Mouse (Mus musculus): ENCODE results near the gene Fdx1. TPM values are rescaled to one million over a fixed set of nuclear protein-coding genes. Genes with fewer than 3 reads are reported as not detected.

The Fdx1 gene
- total and polyA plus RNA-seq, 2 experiments from 2014 or later: 18.9 to 47.6 TPM

- 83% methylated on average over 1 of the region's 1 CpGs for WGBS
- H3K27me3 ChIP-seq (ENCODE audit: insufficient read depth, low read length): no peaks in the 10 kb centered on the region
- no peak for TF ChIP-seq CTCF (IDR thresholded peaks at IDR 0.05; ENCODE audit: low read depth)
- no peak overlapping the region for H3K27ac ChIP-seq
- no peak overlapping the region for H3K4me2 ChIP-seq (ENCODE audit: low read depth, low read length)
- H3K36me3 ChIP-seq (ENCODE audit: insufficient read depth, low read length): no peaks in the 10 kb centered on the region
- no peak for ATAC-seq
- DNase-seq (ENCODE audit: low spot score): no peak
- no peak overlapping the region for H3K9ac ChIP-seq (replicated peaks; ENCODE audit: low read length)
- no peak overlapping the region for H3K4me3 ChIP-seq (ENCODE audit: low read length)
- no peaks in the 10 kb centered on the region for H3K9me3 ChIP-seq (ENCODE audit: low read length)
- no peaks in the 10 kb centered on the region for H3K4me1 ChIP-seq (ENCODE audit: insufficient read depth, low read length)
These were observed 17.8 kb upstream of the Fdx1 start for GRCm38 (mm10) chr9:51981131-51981530.

- H3K27ac ChIP-seq: no peak overlapping the region
- H3K4me1 ChIP-seq (ENCODE audit: insufficient read depth, low read length): no peaks in the 10 kb centered on the region
- H3K4me3 ChIP-seq (ENCODE audit: low read length): no peak overlapping the region
- H3K9me3 ChIP-seq (ENCODE audit: low read length): no peaks in the 10 kb centered on the region
- H3K27me3 ChIP-seq (ENCODE audit: insufficient read depth, low read length): no peaks in the 10 kb centered on the region
- ATAC-seq: no peak
- no peak for DNase-seq (ENCODE audit: low spot score)
- WGBS: 97% methylated on average over 6 of the region's 6 CpGs
- no peak overlapping the region for H3K9ac ChIP-seq (replicated peaks; ENCODE audit: low read length)
- no peak overlapping the region for H3K4me2 ChIP-seq (ENCODE audit: low read depth, low read length)
- TF ChIP-seq CTCF (IDR thresholded peaks at IDR 0.05; ENCODE audit: low read depth): no peak
- H3K36me3 ChIP-seq (ENCODE audit: insufficient read depth, low read length): no peaks in the 10 kb centered on the region
These were observed 15.9 kb upstream of the Fdx1 start for GRCm38 (mm10) chr9:51979301-51979700.

GRCm38 (mm10) chr9:51978545-51979259, 15.3 kb upstream of the Fdx1 start:
- Histone ChIP-seq H3K36me3 (ENCODE audit: insufficient read depth, low read length) (no peaks in the 10 kb centered on the region), H3K27ac (no peak overlapping the region), H3K9ac (replicated peaks; ENCODE audit: low read length) (no peak overlapping the region), H3K9me3 (ENCODE audit: low read length) (no peaks in the 10 kb centered on the region), H3K4me3 (ENCODE audit: low read length) (no peak overlapping the region), H3K4me1 (ENCODE audit: insufficient read depth, low read length) (no peaks in the 10 kb centered on the region), H3K4me2 (ENCODE audit: low read depth, low read length) (no peak overlapping the region), H3K27me3 (ENCODE audit: insufficient read depth, low read length) (no peaks in the 10 kb centered on the region)
- ATAC-seq (no peak), DNase-seq (ENCODE audit: low spot score) (no peak)
- TF ChIP-seq CTCF (IDR thresholded peaks at IDR 0.05; ENCODE audit: low read depth): no peak
- WGBS: 83% methylated on average over 6 of the region's 6 CpGs

GRCm38 (mm10) chr9:51977439-51978000, 14.2 kb upstream of the Fdx1 start:
- peak; percentile 84 for TF ChIP-seq CTCF (IDR thresholded peaks at IDR 0.05; ENCODE audit: low read depth)
- H3K9me3 ChIP-seq (ENCODE audit: low read length): no peaks in the 10 kb centered on the region
- WGBS: 42% methylated on average over 5 of the region's 5 CpGs

GRCm38 (mm10) chr9:51974871-51975270, 11.5 kb upstream of the Fdx1 start:
- WGBS: 81% methylated on average over 4 of the region's 4 CpGs

More at GRCm38 (mm10) chr9:51977439-51978000, 14.2 kb upstream of the Fdx1 start:
- Histone ChIP-seq H3K27ac (no peak overlapping the region), H3K9ac (replicated peaks; ENCODE audit: low read length) (no peak overlapping the region), H3K4me2 (ENCODE audit: low read depth, low read length) (no peak overlapping the region), H3K4me1 (ENCODE audit: insufficient read depth, low read length) (no peaks in the 10 kb centered on the region), H3K36me3 (ENCODE audit: insufficient read depth, low read length) (no peaks in the 10 kb centered on the region), H3K4me3 (ENCODE audit: low read length) (no peak overlapping the region), H3K27me3 (ENCODE audit: insufficient read depth, low read length) (no peaks in the 10 kb centered on the region)
- DNase-seq (ENCODE audit: low spot score) (peak; percentile 81), ATAC-seq (peak; percentile 89)

GRCm38 (mm10) chr9:51973846-51974245, 10.5 kb upstream of the Fdx1 start:
- H3K4me2 ChIP-seq (ENCODE audit: low read depth, low read length): no peak overlapping the region
- ATAC-seq (no peak), DNase-seq (ENCODE audit: low spot score) (no peak)
- H3K36me3 ChIP-seq (ENCODE audit: insufficient read depth, low read length): no peaks in the 10 kb centered on the region
- H3K4me1 ChIP-seq (ENCODE audit: insufficient read depth, low read length): no peaks in the 10 kb centered on the region
- H3K27me3 ChIP-seq (ENCODE audit: insufficient read depth, low read length): no peaks in the 10 kb centered on the region
- H3K9ac ChIP-seq (replicated peaks; ENCODE audit: low read length): no peak overlapping the region
- 74% methylated on average over 3 of the region's 3 CpGs for WGBS
- no peak for TF ChIP-seq CTCF (IDR thresholded peaks at IDR 0.05; ENCODE audit: low read depth)
- H3K9me3 ChIP-seq (ENCODE audit: low read length): no peaks in the 10 kb centered on the region
- H3K27ac ChIP-seq: no peak overlapping the region
- no peak overlapping the region for H3K4me3 ChIP-seq (ENCODE audit: low read length)

More at GRCm38 (mm10) chr9:51974871-51975270, 11.5 kb upstream of the Fdx1 start:
- H3K4me2 ChIP-seq (ENCODE audit: low read depth, low read length): no peak overlapping the region
- no peaks in the 10 kb centered on the region for H3K27me3 ChIP-seq (ENCODE audit: insufficient read depth, low read length)
- no peak overlapping the region for H3K9ac ChIP-seq (replicated peaks; ENCODE audit: low read length)
- H3K4me1 ChIP-seq (ENCODE audit: insufficient read depth, low read length): no peaks in the 10 kb centered on the region
- TF ChIP-seq CTCF (IDR thresholded peaks at IDR 0.05; ENCODE audit: low read depth): no peak
- DNase-seq (ENCODE audit: low spot score): no peak
- H3K4me3 ChIP-seq (ENCODE audit: low read length): no peak overlapping the region
- ATAC-seq: no peak
- H3K27ac ChIP-seq: no peak overlapping the region
- no peaks in the 10 kb centered on the region for H3K36me3 ChIP-seq (ENCODE audit: insufficient read depth, low read length)
- H3K9me3 ChIP-seq (ENCODE audit: low read length): no peaks in the 10 kb centered on the region

GRCm38 (mm10) chr9:51966373-51966772, 3.0 kb upstream of the Fdx1 start:
- H3K4me1 ChIP-seq (ENCODE audit: insufficient read depth, low read length): peaks cover 12% of the 10 kb centered on the region; the same call in 1 of the 2 replicates
- H3K36me3 ChIP-seq (ENCODE audit: insufficient read depth, low read length): no peaks in the 10 kb centered on the region
- H3K9me3 ChIP-seq (ENCODE audit: low read length): no peaks in the 10 kb centered on the region
- no peak for DNase-seq (ENCODE audit: low spot score)
- H3K9ac ChIP-seq (replicated peaks; ENCODE audit: low read length): no peak overlapping the region
- no peak overlapping the region for H3K4me3 ChIP-seq (ENCODE audit: low read length)
- H3K27me3 ChIP-seq (ENCODE audit: insufficient read depth, low read length): no peaks in the 10 kb centered on the region
- no peak; the same call in 1 of the 2 replicates for TF ChIP-seq CTCF (IDR thresholded peaks at IDR 0.05; ENCODE audit: low read depth)
- H3K4me2 ChIP-seq (ENCODE audit: low read depth, low read length): no peak overlapping the region
- no peak overlapping the region for H3K27ac ChIP-seq
- ATAC-seq: no peak
